Mouse (Mus musculus) lung, embryonic 16.5 days (tissue): Measurements from ENCODE around the gene Tut7. TPM values are rescaled to one million over a fixed set of nuclear protein-coding genes. Genes with fewer than 3 reads are reported as not detected.
"Not testable (repeated sequence)": the region's sequence is repeated elsewhere in the genome, so short reads cannot be mapped to it uniquely, and the experiment has no call there.

Source experiments
- ATAC-seq: fragments of 200-750 bp; cut with Nextera tagmentation; 2 replicates; pipeline ENCODE4 v1.8.0; 2017; ENCODE audit warnings: low read depth, mild to moderate bottlenecking, moderate library complexity
- H3K27ac ChIP-seq: fragments of 300-500 bp; sonication (generic); 2 replicates; pipeline ENCODE4 v1.5.1; 2014; ENCODE audit warnings: mild to moderate bottlenecking, control low read depth, low read length
- H3K27me3 ChIP-seq: fragments of 300-500 bp; sonication (generic); 2 replicates; pipeline ENCODE4 v1.6.1; 2014; ENCODE audit warnings: low read depth, low read length, mixed read lengths; ENCODE audit not compliant: control insufficient read depth, insufficient read depth
- H3K36me3 ChIP-seq: fragments of 300-500 bp; sonication (generic); 2 replicates; pipeline ENCODE4 v1.6.1; 2014; ENCODE audit warnings: low read length; ENCODE audit not compliant: control insufficient read depth, insufficient read depth
- H3K4me1 ChIP-seq: fragments of 300-500 bp; sonication (generic); replicated peaks from 2 replicates; pipeline ENCODE4 v1.6.1; 2014; ENCODE audit warnings: low read length, mixed read lengths; ENCODE audit not compliant: control insufficient read depth, insufficient read depth
- H3K4me2 ChIP-seq: fragments of 300-500 bp; sonication (generic); 2 replicates; pipeline ENCODE4 v1.6.1; 2014; ENCODE audit warnings: low read depth, low read length, control low read depth
- H3K4me3 ChIP-seq: fragments of 300-500 bp; sonication (generic); 2 replicates; pipeline ENCODE4 v1.5.1; 2014; ENCODE audit warnings: mild to moderate bottlenecking, low read length, control low read depth
- H3K9ac ChIP-seq: fragments of 300-500 bp; sonication (generic); 2 replicates; pipeline ENCODE4 v1.6.1; 2014; ENCODE audit warnings: low read length, control low read depth
- H3K9me3 ChIP-seq: fragments of 300-500 bp; sonication (generic); 2 replicates; pipeline ENCODE4 v1.6.1; 2016; ENCODE audit warnings: low read length; ENCODE audit not compliant: control insufficient read depth
- whole genome bisulfite sequencing: fragments of 180-500 bp; shearing (Covaris S2); extraction: QIAGEN DNeasy Blood & Tissue Kit; methylation state at CpG from one replicate; pipeline ENCODE4 v1.1.7; 2014; 5-methylcytosine and 5-hydroxymethylcytosine counted together
- polyA plus RNA-seq: library from polyadenylated mRNA; unstranded; fragments of >200 nt; fragmentation: Nextera tagmentation; extraction: Ambion mirVana; gene quantifications from 2 replicates; pipeline ENCODE4 v1.2.1, GENCODE M21; 2015

Gene Tut7
- polyA plus RNA-seq, 1 experiment from 2014 or later, result 50.7 TPM

DNA sequence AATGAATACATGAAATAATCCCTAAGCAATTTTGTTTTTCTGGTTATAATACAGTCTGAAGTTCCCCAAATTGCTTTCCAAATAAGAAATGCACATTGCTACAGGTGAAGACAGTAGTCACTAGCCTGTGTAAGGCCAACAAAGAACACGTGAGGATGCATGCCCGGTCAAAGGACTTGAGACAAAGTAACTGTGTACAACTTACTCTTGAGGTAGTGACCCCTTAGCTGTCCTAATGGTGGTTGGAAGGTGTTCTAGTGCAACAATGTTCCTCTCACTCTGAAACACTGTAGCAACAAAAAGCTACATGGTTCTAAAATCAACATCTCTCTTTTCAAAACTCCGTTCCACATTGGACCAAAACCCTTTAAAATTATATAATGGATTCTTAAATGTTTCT lies 11.4 kb downstream of the Tut7 start:
- Histone ChIP-seq H3K36me3 (peaks cover 56% of the 10 kb centered on the region), H3K4me1 (no peaks in the 10 kb centered on the region), H3K4me2 (no peak overlapping the region), H3K9me3 (no peaks in the 10 kb centered on the region), H3K9ac (no peak overlapping the region), H3K27me3 (no peaks in the 10 kb centered on the region), H3K27ac (no peak overlapping the region), H3K4me3 (no peak overlapping the region)
- ATAC-seq, result no peak
- 94% methylated on average over 3 of the region's 3 CpGs for WGBS

DNA sequence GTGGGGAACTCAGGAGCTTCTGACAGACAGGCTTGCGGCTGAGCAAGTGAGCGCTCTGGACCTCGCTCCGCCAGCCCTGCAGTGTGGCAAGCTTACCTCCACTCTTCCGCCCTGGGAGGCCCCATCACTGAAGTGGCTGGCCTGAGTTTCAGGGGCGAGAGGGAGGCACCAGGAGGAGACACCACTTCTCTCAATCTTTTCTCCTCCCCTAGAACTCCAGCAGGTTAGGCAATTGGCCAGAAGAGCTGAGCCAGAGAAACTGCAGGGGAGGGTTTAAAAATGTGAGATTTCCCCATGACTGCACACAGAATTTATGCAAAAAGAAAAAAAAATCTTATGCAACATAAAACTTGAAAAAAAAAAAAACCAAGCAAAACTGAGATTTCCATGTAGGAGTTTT lies 21.9 kb downstream of the Tut7 start:
- H3K27ac ChIP-seq, result no peak overlapping the region
- no peak overlapping the region for H3K4me2 ChIP-seq
- no peak overlapping the region for H3K9ac ChIP-seq

DNA sequence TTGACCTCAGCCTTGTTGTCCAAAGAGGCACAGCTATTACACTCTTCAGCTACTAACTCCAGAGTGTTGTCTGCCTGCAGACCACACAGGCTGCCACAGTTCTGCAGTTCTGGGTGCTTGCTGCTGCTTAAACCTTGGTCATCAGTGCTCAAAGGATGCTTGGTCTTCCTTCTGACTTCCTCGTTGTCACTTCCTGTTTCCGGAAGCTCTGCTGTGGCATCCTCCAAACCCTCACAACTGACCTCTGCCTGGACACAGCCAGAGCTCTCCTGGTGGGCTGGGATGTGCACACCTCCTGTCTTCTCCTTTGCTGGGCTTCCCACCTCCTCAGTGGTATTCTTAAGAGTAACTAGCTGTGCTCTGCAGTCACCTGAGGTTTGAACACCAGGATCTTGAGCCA lies 22.9 kb downstream of the Tut7 start:
- no peaks in the 10 kb centered on the region for H3K9me3 ChIP-seq
- H3K27ac ChIP-seq, result no peak overlapping the region
- no peaks in the 10 kb centered on the region for H3K27me3 ChIP-seq
- H3K4me3 ChIP-seq, result no peak overlapping the region
- ATAC-seq, result no peak
- WGBS, result 66% methylated on average over 2 of the region's 2 CpGs
- H3K4me2 ChIP-seq, result no peak overlapping the region
- H3K36me3 ChIP-seq, result peaks cover 81% of the 10 kb centered on the region
- no peak overlapping the region for H3K9ac ChIP-seq
- no peaks in the 10 kb centered on the region for H3K4me1 ChIP-seq

More for the DNA sequence above, 21.9 kb downstream of the Tut7 start:
- H3K9me3 ChIP-seq, result no peaks in the 10 kb centered on the region
- H3K4me1 ChIP-seq, result no peaks in the 10 kb centered on the region
- ATAC-seq, result no peak
- H3K27me3 ChIP-seq, result no peaks in the 10 kb centered on the region
- no peak overlapping the region for H3K4me3 ChIP-seq
- H3K36me3 ChIP-seq, result peaks cover 75% of the 10 kb centered on the region
- 74% methylated on average over 6 of the region's 6 CpGs for WGBS

DNA sequence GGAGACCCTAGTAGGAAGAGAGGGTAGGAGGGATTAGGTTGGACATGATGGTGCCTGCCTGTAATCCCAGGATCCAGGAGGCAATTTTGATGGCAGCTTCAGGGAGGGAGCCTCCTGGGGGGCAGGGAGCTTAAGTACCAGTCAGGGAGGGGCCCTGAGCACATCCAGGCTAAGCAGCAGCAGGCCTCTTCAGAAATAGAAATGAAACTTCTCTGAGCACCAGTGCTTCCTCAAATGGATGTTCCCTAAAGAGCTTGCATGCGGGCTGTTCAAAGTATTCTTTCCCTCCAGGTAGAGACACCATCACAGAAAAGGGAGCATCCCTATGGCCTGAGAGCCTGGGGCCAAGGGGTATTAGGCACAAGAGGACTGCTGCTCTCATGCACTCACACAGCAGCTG lies 24.6 kb downstream of the Tut7 start:
- Histone ChIP-seq H3K9me3 (no peaks in the 10 kb centered on the region), H3K27ac (no peak overlapping the region), H3K9ac (no peak overlapping the region), H3K4me3 (no peak overlapping the region), H3K27me3 (no peaks in the 10 kb centered on the region), H3K4me1 (no peaks in the 10 kb centered on the region), H3K36me3 (peaks cover 74% of the 10 kb centered on the region), H3K4me2 (no peak overlapping the region)
- no peak for ATAC-seq
- WGBS, result 95% methylated on average over 1 of the region's 1 CpGs

DNA sequence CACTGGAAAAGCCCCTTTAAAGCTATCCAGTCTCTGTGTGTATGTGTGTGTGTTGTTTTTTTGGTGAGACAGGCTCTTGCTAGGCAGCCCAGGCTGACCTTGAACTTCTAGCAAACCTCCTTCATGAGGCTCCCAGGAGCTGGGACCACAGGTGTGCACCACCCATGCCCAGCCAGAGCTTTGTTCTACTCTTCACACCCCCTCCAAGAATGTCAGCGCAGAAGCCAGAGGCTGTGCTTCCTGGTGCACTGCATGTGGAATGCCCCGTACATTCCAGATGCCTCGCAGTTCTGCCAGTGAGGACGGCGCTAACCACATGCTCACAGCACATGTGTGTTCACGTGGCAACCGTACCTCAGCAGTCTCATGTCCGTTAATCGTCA lies 26.5 kb downstream of the Tut7 start:
- H3K27ac ChIP-seq, result no peak overlapping the region
- no peak for ATAC-seq
- 92% methylated on average over 9 of the region's 9 CpGs for WGBS
- H3K9me3 ChIP-seq, result no peaks in the 10 kb centered on the region
- H3K4me3 ChIP-seq, result no peak overlapping the region
- no peaks in the 10 kb centered on the region for H3K27me3 ChIP-seq
- H3K4me2 ChIP-seq, result no peak overlapping the region
- H3K36me3 ChIP-seq, result peaks cover 72% of the 10 kb centered on the region
- no peaks in the 10 kb centered on the region for H3K4me1 ChIP-seq
- H3K9ac ChIP-seq, result no peak overlapping the region

DNA sequence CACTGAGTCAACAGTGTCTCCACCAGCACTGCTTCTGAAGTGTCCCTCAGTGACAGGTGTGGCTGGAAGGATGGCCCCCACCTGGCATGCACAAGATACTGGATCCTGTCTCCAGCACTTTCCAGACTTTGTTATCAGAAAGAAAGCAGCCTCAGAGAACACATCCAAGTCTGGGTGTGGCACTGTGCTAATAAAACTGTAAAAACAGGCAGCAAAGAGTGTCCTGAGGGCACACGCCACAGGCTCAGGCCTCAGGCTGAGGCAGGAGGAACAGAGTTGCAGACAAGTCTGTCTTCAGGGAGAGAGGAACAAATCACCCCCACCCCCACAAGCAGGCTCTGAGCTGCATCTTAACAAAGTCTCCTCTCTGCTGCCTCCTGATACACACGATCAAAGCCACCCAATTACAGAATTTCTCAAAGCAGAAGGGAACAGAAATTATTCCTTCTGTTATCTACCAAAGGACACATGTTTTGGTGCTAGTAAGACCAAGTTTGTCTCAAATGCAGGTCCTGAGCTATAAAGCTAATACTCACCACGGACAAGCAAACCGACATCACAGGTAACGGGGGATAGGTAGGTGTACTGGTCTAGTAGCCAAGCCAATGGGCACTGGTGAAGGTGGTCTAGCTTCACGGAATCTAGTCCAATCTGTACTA lies 27.0 kb downstream of the Tut7 start:
- WGBS, result 92% methylated on average over 6 of the region's 6 CpGs

DNA sequence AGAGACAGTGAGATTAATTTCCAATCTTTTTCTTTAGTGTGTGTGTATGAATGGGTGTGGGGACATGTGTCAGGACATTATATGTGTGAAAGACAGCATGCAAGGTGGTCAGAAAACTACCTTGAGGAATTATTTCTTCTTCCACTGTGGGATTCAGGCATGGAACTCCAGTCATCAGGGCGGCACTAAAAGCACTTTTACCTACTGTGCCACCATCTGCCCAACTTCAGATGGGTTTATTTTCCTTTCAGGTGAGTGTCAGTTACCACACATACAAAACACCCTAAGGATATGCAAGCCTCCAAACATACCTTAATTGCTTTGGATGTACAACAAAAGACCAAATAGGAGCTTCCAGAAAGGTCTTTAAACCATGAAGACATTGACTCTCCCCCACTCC lies 28.2 kb downstream of the Tut7 start:
- no peaks in the 10 kb centered on the region for H3K4me1 ChIP-seq
- no peaks in the 10 kb centered on the region for H3K9me3 ChIP-seq
- no peak overlapping the region for H3K4me3 ChIP-seq
- H3K27ac ChIP-seq, result no peak overlapping the region
- WGBS, result 94% methylated on average over 1 of the region's 1 CpGs
- no peaks in the 10 kb centered on the region for H3K27me3 ChIP-seq
- no peak overlapping the region for H3K4me2 ChIP-seq
- ATAC-seq, result no peak
- peaks cover 69% of the 10 kb centered on the region for H3K36me3 ChIP-seq
- H3K9ac ChIP-seq, result no peak overlapping the region

More for the DNA sequence above, 27.0 kb downstream of the Tut7 start:
- Histone ChIP-seq H3K4me2 (no peak overlapping the region), H3K4me3 (no peak overlapping the region), H3K9me3 (no peaks in the 10 kb centered on the region), H3K36me3 (peaks cover 72% of the 10 kb centered on the region), H3K9ac (no peak overlapping the region), H3K27me3 (no peaks in the 10 kb centered on the region), H3K27ac (no peak overlapping the region), H3K4me1 (no peaks in the 10 kb centered on the region)
- no peak for ATAC-seq

DNA sequence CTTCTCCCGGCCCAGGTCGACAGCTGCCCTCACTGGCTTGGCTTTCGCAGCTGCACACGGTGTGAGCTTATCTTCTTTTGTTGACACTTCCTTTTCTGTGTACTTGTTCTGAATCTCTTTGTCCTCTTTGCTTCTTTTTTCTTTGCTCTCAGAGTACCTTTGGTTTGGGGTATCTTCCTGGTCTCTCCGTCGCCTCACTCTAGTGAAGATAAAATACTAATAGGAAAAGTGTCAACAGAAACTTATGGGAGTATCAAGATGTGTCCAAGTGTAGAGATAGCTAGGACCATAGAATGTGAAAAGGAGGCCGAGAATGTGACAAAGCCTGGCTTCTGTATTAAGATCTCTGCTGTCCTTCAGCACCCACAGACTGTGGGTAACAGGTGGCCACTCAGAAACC lies 40.8 kb downstream of the Tut7 start, which contains the start of gene Gm49354:
Gm49354 (minus strand) TSS at position 101 of the 400 bp plus-strand sequence.
- Histone ChIP-seq H3K36me3 (peaks cover 72% of the 10 kb centered on the region), H3K9me3 (no peaks in the 10 kb centered on the region), H3K4me3 (no peak within 1 kb of the TSS), H3K9ac (no peak within 1 kb of the TSS), H3K4me1 (no peaks in the 10 kb centered on the region), H3K4me2 (no peak within 1 kb of the TSS), H3K27ac (no peak within 1 kb of the TSS), H3K27me3 (no peaks in the 10 kb centered on the region)
- 75% methylated on average over 7 of the region's 7 CpGs for WGBS
- no peak for ATAC-seq

DNA sequence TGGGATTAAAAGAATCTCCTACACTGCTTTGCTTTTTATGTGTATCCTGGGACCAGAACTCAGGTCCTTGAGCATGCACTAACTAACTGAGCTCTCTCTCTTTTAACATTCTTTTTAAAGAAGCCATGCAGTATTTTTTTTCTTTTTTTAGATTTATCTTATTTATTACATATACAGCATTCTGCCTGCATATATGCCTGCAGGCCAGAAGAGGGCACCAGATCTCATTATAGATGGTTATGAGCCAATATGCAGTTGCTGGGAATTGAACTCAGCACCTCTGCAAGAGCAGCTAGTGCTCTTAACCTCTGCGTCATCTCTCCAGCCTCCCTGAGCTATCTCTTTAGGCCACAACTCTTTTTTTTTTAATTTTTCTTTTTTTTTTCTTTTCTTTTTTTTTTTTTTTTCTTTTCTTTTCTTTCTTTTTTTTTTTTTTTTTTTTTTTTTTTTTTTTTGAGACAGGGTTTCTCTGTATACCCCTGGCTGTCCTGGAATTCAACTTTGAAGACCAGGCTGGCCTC lies 43.1 kb downstream of the Tut7 start:
- WGBS, result 100% methylated on average over 1 of the region's 1 CpGs
- not testable (repeated sequence) for H3K4me1 ChIP-seq, H3K9me3 ChIP-seq, H3K27ac ChIP-seq, H3K27me3 ChIP-seq, H3K4me3 ChIP-seq, ATAC-seq, H3K9ac ChIP-seq, H3K4me2 ChIP-seq
- peaks cover 57% of the 10 kb centered on the region for H3K36me3 ChIP-seq
